Mouse (Mus musculus) bone marrow, adult 2 months (tissue): Measurements from ENCODE around the gene Vill.

ENCODE experiments used
- CTCF ChIP-seq: fragments of 200-500 bp; IDR thresholded peaks from 2 replicates; pipeline ENCODE4 v1.5.1; 2011; ENCODE audit warnings: low read length, control low read depth; ENCODE audit not compliant: control insufficient read depth, insufficient read depth
- POLR2A ChIP-seq: fragments of 200-500 bp; IDR thresholded peaks from 2 replicates; pipeline ENCODE4 v1.6.1; 2011; ENCODE audit warnings: low read depth, mild to moderate bottlenecking, control low read depth, low read length, borderline replicate concordance; ENCODE audit not compliant: control insufficient read depth

GRCm38 (mm10) chr9:119082656-119083430, 30.3 kb downstream of the Vill start:
- TF ChIP-seq CTCF: no peak
- no peak for TF ChIP-seq POLR2A
